Mouse (Mus musculus): ENCODE measurements around the gene Ace. TPM values are rescaled to one million over a fixed set of nuclear protein-coding genes. Genes with fewer than 3 reads are reported as not detected.

The Ace gene
- 0.07 TPM in 2 replicates for polyA plus RNA-seq (2016; fragmentation: Nextera tagmentation; extraction: Ambion mirVana)

- no peak for ATAC-seq
Measured at GRCm38 (mm10) chr11:105967741-105968574, at the start of gene Ace. TSS of gene Ace (plus strand) at chr11:105967945.

DNA sequence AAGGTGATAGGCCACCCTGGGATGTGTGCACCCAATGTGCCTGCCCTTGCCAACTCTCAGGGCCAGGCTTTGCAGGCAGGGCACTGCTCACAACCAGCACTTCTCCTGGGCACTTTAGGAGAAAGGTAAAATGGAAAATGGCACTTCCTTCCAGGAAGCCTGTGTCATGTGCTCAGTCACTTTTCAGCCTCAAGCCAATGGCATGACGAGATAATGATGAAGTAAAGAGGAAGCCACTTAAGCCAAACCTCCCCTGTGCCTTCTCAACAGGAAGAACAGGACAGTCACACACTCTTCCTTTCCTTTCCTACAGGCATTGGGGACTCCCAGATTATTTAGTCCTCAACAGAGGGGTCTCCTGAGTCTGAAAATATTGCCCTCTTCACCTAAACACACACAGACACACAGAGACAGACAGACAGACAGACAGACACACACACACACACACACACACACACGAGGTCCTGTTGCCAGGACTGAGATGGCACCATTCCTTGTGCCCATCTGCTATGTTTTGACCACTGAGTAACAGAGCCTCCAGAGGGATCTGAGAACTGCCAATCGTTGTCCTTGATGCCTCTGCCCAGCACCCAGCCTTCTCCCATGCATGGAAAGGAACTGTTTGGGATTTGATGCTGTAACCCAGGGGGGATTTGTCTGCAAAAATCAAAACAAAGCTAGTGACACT is 47.5 kb upstream of the Ace start:
- ATAC-seq, result no peak
- no peak overlapping the region for H3K4me2 ChIP-seq
- H3K4me3 ChIP-seq, result no peak overlapping the region
- H3K27me3 ChIP-seq (replicated peaks), result 0 out of 2 replicates have a peak, but pooled peaks cover under 1% of the 10 kb centered on the region
- 52% methylated on average over 3 of the region's 3 CpGs for WGBS (ENCODE audit: insufficient replicate concordance)
- peaks cover 16% of the 10 kb centered on the region; the same call in 1 of the 2 replicates for H3K36me3 ChIP-seq
- no peak overlapping the region for H3K27ac ChIP-seq
- peaks cover 38% of the 10 kb centered on the region for H3K4me1 ChIP-seq
- H3K9me3 ChIP-seq (replicated peaks), result no peaks in the 10 kb centered on the region
- H3K9ac ChIP-seq, result no peak overlapping the region

More at GRCm38 (mm10) chr11:105967741-105968574, at the start of gene Ace:
- Histone ChIP-seq H3K27ac (no peak within 1 kb of the TSS), H3K4me3 (peak within 1 kb of the TSS; percentile 51), H3K9ac (0 out of 2 replicates have a peak within 1 kb of the TSS, but pooled peaks have one; percentile 12), H3K36me3 (no peaks in the 10 kb centered on the region), H3K27me3 (replicated peaks) (peaks cover 75% of the 10 kb centered on the region), H3K9me3 (replicated peaks) (no peaks in the 10 kb centered on the region), H3K4me1 (peaks cover 2% of the 10 kb centered on the region; the same call in 1 of the 2 replicates), H3K4me2 (peak within 1 kb of the TSS; percentile 69)
- WGBS (ENCODE audit: insufficient replicate concordance), result 1% methylated on average over 69 of the region's 76 CpGs

DNA sequence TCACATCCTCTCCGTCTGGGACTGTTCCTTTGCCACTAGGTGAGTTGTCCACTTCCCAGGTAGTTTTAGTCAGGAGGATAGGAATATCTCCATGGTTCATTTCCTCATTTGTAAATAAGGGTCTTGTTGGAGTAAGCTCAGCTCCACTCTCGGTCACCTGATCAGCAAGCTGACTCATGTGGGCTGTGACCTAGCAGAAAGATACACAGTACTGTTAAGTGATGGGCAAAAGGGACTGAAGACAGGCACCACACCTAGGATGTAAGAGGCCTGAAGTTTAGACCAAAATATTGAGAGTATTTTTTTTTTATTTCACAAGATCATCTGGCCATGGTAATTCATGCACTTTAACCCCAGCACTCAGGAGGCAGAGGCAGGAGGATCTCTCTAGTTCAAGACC is 46.9 kb upstream of the Ace start:
- H3K27me3 ChIP-seq (replicated peaks), result 0 out of 2 replicates have a peak, but pooled peaks cover 4% of the 10 kb centered on the region
- H3K36me3 ChIP-seq, result peaks cover 16% of the 10 kb centered on the region; the same call in 1 of the 2 replicates
- no peaks in the 10 kb centered on the region for H3K9me3 ChIP-seq (replicated peaks)
- H3K4me3 ChIP-seq, result no peak overlapping the region
- H3K4me2 ChIP-seq, result peak overlapping the region; percentile 30
- no peak overlapping the region for H3K9ac ChIP-seq
- ATAC-seq, result peak; percentile 78
- peak overlapping the region; percentile 39; the same call in 1 of the 2 replicates for H3K27ac ChIP-seq
- WGBS (ENCODE audit: insufficient replicate concordance), result 83% methylated on average over 2 of the region's 2 CpGs
- peaks cover 38% of the 10 kb centered on the region for H3K4me1 ChIP-seq

DNA sequence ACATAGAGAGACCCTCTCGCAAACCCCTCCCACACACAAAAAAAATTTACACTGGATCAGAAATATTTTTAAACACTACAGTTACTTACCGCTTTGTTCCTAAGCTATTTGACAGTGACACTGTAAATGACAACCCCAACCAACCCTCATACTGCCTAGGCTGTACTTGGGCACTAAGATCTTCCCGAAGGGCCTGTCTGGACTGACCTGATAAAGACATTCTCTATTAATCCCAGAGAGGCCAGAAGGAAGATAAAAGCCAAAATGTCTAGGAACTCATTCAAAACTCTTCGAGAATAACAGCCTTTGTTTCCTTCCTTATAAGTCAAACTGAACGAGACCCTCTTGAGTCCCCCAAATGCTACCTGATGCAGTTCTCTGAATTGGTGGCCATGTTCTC is 46.5 kb upstream of the Ace start:
- Histone ChIP-seq H3K27ac (peak overlapping the region; percentile 53; the same call in 1 of the 2 replicates), H3K9me3 (replicated peaks) (no peaks in the 10 kb centered on the region), H3K27me3 (replicated peaks) (0 out of 2 replicates have a peak, but pooled peaks cover 4% of the 10 kb centered on the region), H3K9ac (no peak overlapping the region), H3K4me1 (peaks cover 38% of the 10 kb centered on the region), H3K4me2 (peak overlapping the region; percentile 30), H3K36me3 (peaks cover 16% of the 10 kb centered on the region; the same call in 1 of the 2 replicates), H3K4me3 (no peak overlapping the region)
- 39% methylated on average over 5 of the region's 5 CpGs for WGBS (ENCODE audit: insufficient replicate concordance)
- ATAC-seq, result peak; percentile 89

DNA sequence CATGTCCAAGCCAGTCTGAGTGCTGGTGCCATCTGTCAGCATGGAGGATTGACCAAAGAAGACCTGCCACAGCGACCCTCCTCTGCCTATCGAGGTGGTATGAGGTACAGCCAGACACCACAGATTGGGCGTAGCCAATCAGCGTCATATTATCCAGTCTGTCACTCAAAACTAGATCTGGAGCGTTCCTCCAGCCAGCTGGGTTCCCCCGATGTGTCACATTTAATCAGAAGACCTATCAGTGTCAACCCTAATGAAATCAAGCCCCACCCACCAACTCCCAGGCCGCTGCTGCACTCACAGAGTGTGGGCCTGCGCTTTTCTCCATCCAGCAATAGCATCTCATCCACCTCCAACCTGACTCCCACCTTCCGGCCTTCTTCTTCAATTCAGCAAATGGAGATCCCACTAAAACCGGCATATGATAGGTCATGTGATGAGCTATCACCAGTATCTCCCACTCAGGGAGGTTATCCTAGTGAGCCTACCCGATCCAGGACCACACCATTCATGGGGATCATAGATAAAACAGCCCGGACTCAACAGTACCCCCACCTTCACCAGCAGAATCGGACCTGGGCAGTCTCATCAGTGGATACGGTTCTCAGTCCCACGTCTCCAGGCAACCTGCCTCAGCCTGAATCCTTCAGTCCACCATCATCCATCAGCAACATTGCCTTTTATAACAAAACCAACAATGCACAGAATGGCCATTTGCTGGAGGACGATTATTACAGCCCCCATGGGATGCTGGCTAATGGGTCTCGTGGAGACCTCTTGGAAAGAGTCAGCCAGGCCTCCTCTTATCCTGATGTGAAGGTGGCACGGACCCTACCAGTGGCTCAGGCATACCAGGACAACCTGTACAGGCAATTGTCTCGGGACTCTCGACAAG is 44.7 kb upstream of the Ace start:
- H3K4me2 ChIP-seq, result no peak overlapping the region
- H3K4me1 ChIP-seq, result peaks cover 38% of the 10 kb centered on the region
- H3K27me3 ChIP-seq (replicated peaks), result peaks cover 4% of the 10 kb centered on the region; the same call in 1 of the 2 replicates
- H3K4me3 ChIP-seq, result no peak overlapping the region
- H3K36me3 ChIP-seq, result peaks cover 16% of the 10 kb centered on the region; the same call in 1 of the 2 replicates
- no peak overlapping the region for H3K9ac ChIP-seq
- H3K27ac ChIP-seq, result no peak overlapping the region
- no peak for ATAC-seq
- 76% methylated on average over 20 of the region's 20 CpGs for WGBS (ENCODE audit: insufficient replicate concordance)
- H3K9me3 ChIP-seq (replicated peaks), result no peaks in the 10 kb centered on the region

- Histone ChIP-seq H3K36me3 (peaks cover 3% of the 10 kb centered on the region; the same call in 1 of the 2 replicates), H3K4me3 (no peak overlapping the region), H3K4me1 (peaks cover 9% of the 10 kb centered on the region), H3K9me3 (replicated peaks) (no peaks in the 10 kb centered on the region), H3K9ac (no peak overlapping the region), H3K4me2 (no peak overlapping the region), H3K27me3 (replicated peaks) (peaks cover 4% of the 10 kb centered on the region; the same call in 1 of the 2 replicates), H3K27ac (no peak overlapping the region)
- ATAC-seq, result 0 out of 2 replicates have a peak, but pooled peaks have one; percentile 49
- WGBS (ENCODE audit: insufficient replicate concordance), result 53% methylated on average over 14 of the region's 14 CpGs
Measured at GRCm38 (mm10) chr11:105927065-105928030, 40.4 kb upstream of the Ace start.

GRCm38 (mm10) chr11:105928171-105928570 is 39.6 kb upstream of the Ace start:
- H3K9ac ChIP-seq, result no peak overlapping the region
- H3K27ac ChIP-seq, result no peak overlapping the region
- H3K36me3 ChIP-seq, result no peaks in the 10 kb centered on the region
- ATAC-seq, result no peak
- H3K4me3 ChIP-seq, result no peak overlapping the region
- H3K9me3 ChIP-seq (replicated peaks), result no peaks in the 10 kb centered on the region
- peaks cover under 1% of the 10 kb centered on the region; the same call in 1 of the 2 replicates for H3K4me1 ChIP-seq
- no peak overlapping the region for H3K4me2 ChIP-seq
- WGBS (ENCODE audit: insufficient replicate concordance), result 66% methylated on average over 5 of the region's 5 CpGs
- H3K27me3 ChIP-seq (replicated peaks), result peaks cover 4% of the 10 kb centered on the region; the same call in 1 of the 2 replicates

- Histone ChIP-seq H3K36me3 (no peaks in the 10 kb centered on the region), H3K4me2 (no peak overlapping the region), H3K4me3 (no peak overlapping the region), H3K27ac (no peak overlapping the region), H3K9ac (no peak overlapping the region), H3K9me3 (replicated peaks) (no peaks in the 10 kb centered on the region), H3K27me3 (replicated peaks) (no peaks in the 10 kb centered on the region; the same call in 1 of the 2 replicates), H3K4me1 (no peaks in the 10 kb centered on the region)
- 71% methylated on average over 3 of the region's 3 CpGs for WGBS (ENCODE audit: insufficient replicate concordance)
- ATAC-seq, result no peak
Measured at GRCm38 (mm10) chr11:105931380-105931779, 36.4 kb upstream of the Ace start.

DNA sequence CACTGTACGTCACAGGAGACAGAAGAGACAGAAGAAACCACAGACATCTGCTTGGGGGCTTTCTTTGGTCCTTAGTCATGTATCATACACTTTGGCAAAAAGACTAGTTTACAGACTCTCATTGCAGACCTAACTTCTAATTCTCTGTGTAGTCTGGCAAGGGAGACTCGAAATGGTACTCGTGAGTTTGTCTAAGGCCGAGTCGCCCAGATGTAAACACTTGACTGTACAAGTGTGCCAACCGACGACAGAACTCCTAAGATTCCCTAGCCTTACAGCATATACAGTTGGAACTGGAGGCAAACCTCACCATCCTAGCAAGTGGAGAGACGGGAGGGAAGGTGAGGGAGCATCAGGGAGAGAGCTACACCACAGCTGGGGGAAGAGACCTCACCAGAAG is 34.0 kb upstream of the Ace start:
- WGBS (ENCODE audit: insufficient replicate concordance), result 74% methylated on average over 8 of the region's 8 CpGs
- Histone ChIP-seq H3K27ac (no peak overlapping the region), H3K9me3 (replicated peaks) (no peaks in the 10 kb centered on the region), H3K27me3 (replicated peaks) (peaks cover 14% of the 10 kb centered on the region; the same call in 1 of the 2 replicates), H3K36me3 (no peaks in the 10 kb centered on the region), H3K4me3 (no peak overlapping the region), H3K9ac (no peak overlapping the region), H3K4me2 (no peak overlapping the region), H3K4me1 (no peaks in the 10 kb centered on the region)
- no peak for ATAC-seq

- H3K27me3 ChIP-seq (replicated peaks), result peaks cover 17% of the 10 kb centered on the region; the same call in 1 of the 2 replicates
- H3K4me1 ChIP-seq, result no peaks in the 10 kb centered on the region
- no peaks in the 10 kb centered on the region for H3K9me3 ChIP-seq (replicated peaks)
- no peak overlapping the region for H3K4me2 ChIP-seq
- no peak overlapping the region for H3K4me3 ChIP-seq
- no peak for ATAC-seq
- no peak overlapping the region for H3K9ac ChIP-seq
- no peak overlapping the region for H3K27ac ChIP-seq
- H3K36me3 ChIP-seq, result no peaks in the 10 kb centered on the region
- WGBS (ENCODE audit: insufficient replicate concordance), result 45% methylated on average over 5 of the region's 5 CpGs
Measured at GRCm38 (mm10) chr11:105934303-105934711, 33.4 kb upstream of the Ace start.

Measured in liver, embryonic 12.5 days (tissue).